20 mouse cellular contexts compared by ENCODE assay signal in genomic region chr6:108702648-108703047, GRCm38 (mm10). TPM values are rescaled to one million over a fixed set of nuclear protein-coding genes. Genes with fewer than 3 reads are reported as not detected.
DNase-seq lines count a peak whose midpoint lies in the region; ATAC-seq and TF ChIP-seq lines count a peak whose summit lies in the region.
"Had no signal": no experiment of that assay in that cellular context is flagged by ENCODE, and none has a peak within 500 bp of the region (broad histone marks: within the 10 kb centered on the region; RNA-seq: fewer than 3 reads in every experiment).

No protein-coding gene starts in this region.

- TF ChIP-seq POLR2A in CH12.LX (IDR thresholded peaks at IDR 0.05; ENCODE audit: low read depth, low read length) (no peak), MEL (IDR thresholded peaks at IDR 0.05; ENCODE audit: control insufficient read depth in 1 of 2, insufficient read depth in 1 of 2, low read depth in 1 of 2, low read length in 2 of 2, poor library complexity in 1 of 2) (no peak)

- TF ChIP-seq RAD21 in CH12.LX (IDR thresholded peaks at IDR 0.05; ENCODE audit: low read depth, low read length) (no peak), MEL (IDR thresholded peaks at IDR 0.05; ENCODE audit: low read depth, low read length) (no peak)

- no peak for TF ChIP-seq CTCF in CH12.LX (conservative IDR thresholded peaks at IDR 0.05 in 1 of 2, IDR thresholded peaks at IDR 0.05 in 1 of 2; ENCODE audit: low read depth in 2 of 2, low read length in 2 of 2)
- TF ChIP-seq CTCF in MEL (IDR thresholded peaks at IDR 0.05 in 2 of 3, conservative IDR thresholded peaks at IDR 0.05 in 1 of 3; ENCODE audit: control insufficient read depth in 1 of 3, insufficient read depth in 1 of 3, low read depth in 2 of 3, low read length in 3 of 3, poor library complexity in 1 of 3, severe bottlenecking in 1 of 3), result no peak
- no peak for TF ChIP-seq CTCF in liver, postnatal 0 days (IDR thresholded peaks at IDR 0.05; ENCODE audit: low read depth)

- in situ Hi-C loops in CH12.LX (cut with MboI; ENCODE audit: low pct_ligation_motif_present, low pct_unique_long_range_greater_than_20kb, low sequenced_read_pairs), result loop anchor here (5.0 kb wide), 1 partner anchor 35 kb away; no protein-coding TSS in a partner anchor

- dilution Hi-C loops in CH12.LX (cut with MboI; ENCODE audit: extremely low pct_ligation_motif_present, extremely low pct_unique_long_range_greater_than_20kb, low sequenced_read_pairs), result no loop called here

- H3K27me3 ChIP-seq in CH12.LX (replicated peaks) (no peaks in the 10 kb centered on the region), MEL (ENCODE audit: control insufficient read depth in 1 of 2, insufficient read depth in 2 of 2, low read length in 2 of 2) (no peaks in the 10 kb centered on the region)
- no peaks in the 10 kb centered on the region for H3K27me3 ChIP-seq in stomach, embryonic 16.5 days (ENCODE audit: control insufficient read depth, insufficient read depth, low read length)
- no peaks in the 10 kb centered on the region for H3K27me3 ChIP-seq in liver, postnatal 0 days (ENCODE audit: insufficient read depth, low read length)
- H3K27me3 ChIP-seq: hindbrain, embryonic 15.5 days; megakaryocyte, embryonic 14.5 days had no signal

- no peaks in the 10 kb centered on the region for H3K36me3 ChIP-seq in CH12.LX (replicated peaks in 1 of 2; ENCODE audit: control insufficient read depth in 1 of 2, insufficient read depth in 1 of 2, low read length in 1 of 2)
- peaks cover 0 to 39% of the 10 kb centered on the region in 2 experiments; a peak in 2 of 4 replicates for H3K36me3 ChIP-seq in MEL (ENCODE audit: control insufficient read depth in 1 of 2, insufficient read depth in 2 of 2, low read length in 2 of 2)
- H3K36me3 ChIP-seq in stomach, embryonic 16.5 days (ENCODE audit: control insufficient read depth, insufficient read depth, low read length), result no peaks in the 10 kb centered on the region
- no peaks in the 10 kb centered on the region for H3K36me3 ChIP-seq in liver, postnatal 0 days (replicated peaks; ENCODE audit: insufficient read depth, low read length)
- H3K36me3 ChIP-seq: forebrain, embryonic 12.5 days; hindbrain, embryonic 15.5 days; limb, embryonic 13.5 days had no signal

- TF ChIP-seq EP300 in CH12.LX (IDR thresholded peaks at IDR 0.05; ENCODE audit: low read length) (no peak; the same call in 1 of the 2 replicates), MEL (IDR thresholded peaks at IDR 0.05; ENCODE audit: low read depth in 1 of 2, low read length in 2 of 2) (peak; percentile 63 to 73; a peak in 3 of 4 replicates)
- no peak for TF ChIP-seq EP300 in liver, postnatal 0 days (IDR thresholded peaks at IDR 0.05; ENCODE audit: low read depth)

- DNase-seq in CH12.LX (ENCODE audit: extremely low read depth) (peak; percentile 85), MEL (ENCODE audit: low read depth, low spot score) (peak; percentile 76)
- DNase-seq in embryo, embryonic 11 days, result no peak
- DNase-seq in liver, postnatal 0 days, result no peak
- DNase-seq in frontal cortex, postnatal 10 days (ENCODE audit: low spot score in 2 of 2), result no peak
- DNase-seq: adrenal gland, postnatal 10 days; cerebellum, postnatal 14 days; gastrocnemius, postnatal 10 days; heart, adult 18-20 months; heart, postnatal 36 days; kidney, adult 11 months had no signal

- H3K9ac ChIP-seq in CH12.LX (ENCODE audit: insufficient read depth, low read depth) (peak overlapping the region; percentile 49), MEL (ENCODE audit: control insufficient read depth, low read depth, low read length, poor library complexity, severe bottlenecking) (no peak overlapping the region; the same call in 1 of the 2 replicates)
- no peak overlapping the region for H3K9ac ChIP-seq in stomach, embryonic 16.5 days (ENCODE audit: low read length)
- H3K9ac ChIP-seq in liver, postnatal 0 days (replicated peaks), result no peak overlapping the region
- H3K9ac ChIP-seq: forebrain, embryonic 12.5 days; hindbrain, embryonic 15.5 days; limb, embryonic 13.5 days; liver, embryonic 14.5 days had no signal

- no peaks in the 10 kb centered on the region for H3K79me2 ChIP-seq in CH12.LX (replicated peaks; ENCODE audit: control insufficient read depth, extremely low read depth, insufficient read depth, poor library complexity, severe bottlenecking)
- H3K79me2 ChIP-seq in MEL (ENCODE audit: control insufficient read depth, insufficient read depth, low read length, poor library complexity), result no peaks in the 10 kb centered on the region; the same call in 1 of the 2 replicates

- peak overlapping the region; percentile 76 for H3K4me2 ChIP-seq in CH12.LX (ENCODE audit: insufficient read depth, low read depth, poor library complexity, severe bottlenecking)
- no peak overlapping the region for H3K4me2 ChIP-seq in stomach, embryonic 16.5 days (ENCODE audit: low read depth, low read length)
- H3K4me2 ChIP-seq in liver, postnatal 0 days (ENCODE audit: low read depth, low read length), result no peak overlapping the region
- H3K4me2 ChIP-seq: forebrain, embryonic 12.5 days; hindbrain, embryonic 15.5 days; limb, embryonic 13.5 days had no signal

- H3K9me3 ChIP-seq in CH12.LX (replicated peaks; ENCODE audit: low read length) (no peaks in the 10 kb centered on the region), MEL (replicated peaks; ENCODE audit: insufficient read depth, low read length) (no peaks in the 10 kb centered on the region)
- H3K9me3 ChIP-seq in stomach, embryonic 16.5 days (replicated peaks; ENCODE audit: control insufficient read depth, low read length), result no peaks in the 10 kb centered on the region
- no peaks in the 10 kb centered on the region for H3K9me3 ChIP-seq in liver, postnatal 0 days (ENCODE audit: low read length)
- H3K9me3 ChIP-seq: forebrain, embryonic 12.5 days; hindbrain, embryonic 15.5 days; limb, embryonic 13.5 days; megakaryocyte, embryonic 14.5 days had no signal

- WGBS in stomach, embryonic 16.5 days, result 33% methylated on average over 3 of the region's 3 CpGs
- 34% methylated on average over 3 of the region's 3 CpGs for WGBS in liver, postnatal 0 days (ENCODE audit: insufficient replicate concordance)

- H3K4me3 ChIP-seq in CH12.LX (replicated peaks in 1 of 3; ENCODE audit: low read depth in 2 of 3, low read length in 2 of 3, poor library complexity in 1 of 3) (peak overlapping the region in 1 of 3 experiments; percentile 44), MEL (ENCODE audit: control insufficient read depth in 1 of 2, insufficient read depth in 1 of 2, low read depth in 2 of 2, low read length in 2 of 2) (no peak overlapping the region)
- no peak overlapping the region for H3K4me3 ChIP-seq in stomach, embryonic 16.5 days (replicated peaks; ENCODE audit: low read length)
- no peak overlapping the region for H3K4me3 ChIP-seq in liver, postnatal 0 days (ENCODE audit: low read depth, low read length)
- H3K4me3 ChIP-seq: forebrain, embryonic 12.5 days; hindbrain, embryonic 15.5 days; limb, embryonic 13.5 days had no signal

- ATAC-seq in megakaryocyte, adult 5-6 weeks (ENCODE audit: poor library complexity, severe bottlenecking), result peak; percentile 84
- ATAC-seq in stomach, embryonic 16.5 days (ENCODE audit: insufficient read depth, low FRiP score), result peak; percentile 61; the same call in 1 of the 2 replicates
- ATAC-seq in liver, postnatal 0 days, result no peak
- ATAC-seq: activated CD4-positive, CD25-positive, alpha-beta regulatory T cell, adult 4 months; lung, postnatal 0 days had no signal

- H3K4me1 ChIP-seq in CH12.LX (ENCODE audit: control insufficient read depth in 1 of 2, insufficient read depth in 2 of 2), result peaks cover 48 to 96% of the 10 kb centered on the region in 2 experiments
- peaks cover 26 to 59% of the 10 kb centered on the region in 2 experiments for H3K4me1 ChIP-seq in MEL (ENCODE audit: control insufficient read depth in 1 of 2, insufficient read depth in 2 of 2, low read length in 2 of 2)
- H3K4me1 ChIP-seq in stomach, embryonic 16.5 days (ENCODE audit: control insufficient read depth, insufficient read depth, low read length), result peaks cover 2% of the 10 kb centered on the region
- peaks cover 9% of the 10 kb centered on the region for H3K4me1 ChIP-seq in liver, postnatal 0 days (ENCODE audit: insufficient read depth)

- H3K27ac ChIP-seq in CH12.LX (ENCODE audit: insufficient read depth, low read depth) (peak overlapping the region; percentile 94), MEL (ENCODE audit: control insufficient read depth, low read depth, low read length) (peak overlapping the region; percentile 15)
- H3K27ac ChIP-seq in stomach, embryonic 16.5 days (ENCODE audit: low read length), result peak overlapping the region; percentile 61
- H3K27ac ChIP-seq in liver, postnatal 0 days (ENCODE audit: low read depth), result no peak overlapping the region
- H3K27ac ChIP-seq: forebrain, embryonic 12.5 days; hindbrain, embryonic 15.5 days; limb, embryonic 13.5 days; liver, embryonic 14.5 days had no signal

TF ChIP-seq in CH12.LX, 34 proteins besides CTCF, POLR2A, EP300 and RAD21 (continues in another document):
- TF ChIP-seq JUND (conservative IDR thresholded peaks at IDR 0.05; ENCODE audit: low read depth, low read length), result no peak
- TF ChIP-seq SMC3 (IDR thresholded peaks at IDR 0.05; ENCODE audit: low read depth, low read length), result peak; percentile 27; the same call in 1 of the 2 replicates
- TF ChIP-seq MYC (IDR thresholded peaks at IDR 0.05; ENCODE audit: low read depth, low read length), result no peak
- 0 out of 2 replicates have a peak, but pooled peaks have one; percentile 28 for TF ChIP-seq MEF2A (IDR thresholded peaks at IDR 0.05; ENCODE audit: borderline replicate concordance, low read depth, low read length)
- peak; percentile 80 for TF ChIP-seq ETS1 (conservative IDR thresholded peaks at IDR 0.05; ENCODE audit: low read depth, low read length)

TF ChIP-seq in MEL, 35 proteins besides CTCF, POLR2A, EP300 and RAD21 (continues in another document):
- TF ChIP-seq TCF12 (IDR thresholded peaks at IDR 0.05; ENCODE audit: low read depth, low read length) (peak; percentile 59), MXI1 (IDR thresholded peaks at IDR 0.05; ENCODE audit: low read depth, low read length) (peak; percentile 30; the same call in 1 of the 2 replicates), ELF1 (IDR thresholded peaks at IDR 0.05; ENCODE audit: low read depth, low read length) (no peak; the same call in 1 of the 2 replicates), GATA1 (IDR thresholded peaks at IDR 0.05; ENCODE audit: low read depth, low read length) (0 out of 2 replicates have a peak, but pooled peaks have one; percentile 39)

RNA-seq across cellular contexts. Expression of gene Bhlhe40, which starts 42.2 kb away (rescaled TPM):
- 77.7 and 130 TPM in 2 replicates for total RNA-seq in CH12.LX (2012; rRNA removed)
- 44.6 and 55.4 TPM in 2 replicates for total RNA-seq in CH12.LX (2014; rRNA removed)
- polyA plus RNA-seq in CH12.LX (2012; ENCODE audit: insufficient read length, low read depth), result 109 and 117 TPM in 2 replicates
- 15.8 and 15.9 TPM in 2 replicates for total RNA-seq in MEL (2012; rRNA removed)
- polyA plus RNA-seq in MEL (2012; ENCODE audit: insufficient read depth in 1 of 2, insufficient read length in 2 of 2, low read depth in 1 of 2, low replicate concordance in 2 of 2, missing spikeins in 1 of 2), result 10 to 100 TPM in 1 of 2 experiments, not detected in 1; 21.6 TPM
- 5.7 and 11.9 TPM in 2 replicates for total RNA-seq in megakaryocyte, adult 5-6 weeks (2015)
- total RNA-seq in megakaryocyte, adult 5-6 weeks (2017), result 11.6 and 14.3 TPM in 2 replicates
- polyA plus RNA-seq in stomach, embryonic 16.5 days (2015; fragmentation: Nextera tagmentation; extraction: Ambion mirVana), result 39.6 and 47.5 TPM in 2 replicates
- polyA plus RNA-seq in liver, postnatal 0 days (2015; fragmentation: Nextera tagmentation; extraction: Ambion mirVana), result 19.1 and 26.9 TPM in 2 replicates

Comparison
In these comparisons a context has a peak if more than half of its experiments do, and no peak if none do; other contexts are left out.
1. DNase-seq: peak in CH12.LX (single experiment) and MEL (single experiment); none in embryo, embryonic 11 days (single experiment), liver, postnatal 0 days (single experiment) and frontal cortex, postnatal 10 days (0 of 2).
2. Of the 35 proteins assayed by ChIP-seq in both MEL and CH12.LX: peak only in MEL: EP300, MXI1, SIN3A and TCF12; only in CH12.LX: BHLHE40, CHD2, MAZ, POLR2AphosphoS2 and SMC3; in both: ETS1 and MEF2A; in neither: 24.